Mouse (Mus musculus) gonadal fat pad, adult 2 months (tissue): ENCODE results near the gene F12. TPM values are rescaled to one million over a fixed set of nuclear protein-coding genes. Genes with fewer than 3 reads are reported as not detected.

Experiments used
- DNase-seq: peaks from one replicate; pipeline ENCODE4 v3.0.0-alpha.2; 2012; ENCODE audit warnings: low read depth
- polyA plus RNA-seq: library from polyadenylated mRNA; depleted of rRNA; stranded (reverse); fragments of >200 nt; gene quantifications from 2 replicates; pipeline ENCODE4 v1.2.3, GENCODE M21; 2012

Gene F12
- polyA plus RNA-seq, 1 experiment, result 0.12 TPM

DNA sequence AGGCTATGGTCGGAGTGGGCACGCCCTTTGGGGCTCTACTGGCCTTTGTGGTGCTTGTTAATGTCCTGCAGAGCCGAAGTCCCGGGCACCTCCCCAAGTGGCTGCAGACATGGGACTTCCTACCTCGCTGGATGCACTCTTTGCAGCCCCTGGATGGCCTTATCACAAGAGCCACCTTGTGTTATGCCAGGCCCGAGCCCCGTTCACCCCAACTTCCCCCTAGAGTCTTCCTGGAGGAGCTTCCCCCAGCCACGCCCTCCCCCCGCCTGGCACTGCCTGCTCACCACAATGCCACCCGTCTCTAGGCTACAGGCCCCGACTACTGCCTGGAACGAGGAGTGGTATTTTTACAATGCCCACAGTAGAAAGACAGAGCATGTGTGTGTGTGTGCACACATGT is 13.3 kb downstream of the F12 start:
- DNase-seq, result no peak

DNA sequence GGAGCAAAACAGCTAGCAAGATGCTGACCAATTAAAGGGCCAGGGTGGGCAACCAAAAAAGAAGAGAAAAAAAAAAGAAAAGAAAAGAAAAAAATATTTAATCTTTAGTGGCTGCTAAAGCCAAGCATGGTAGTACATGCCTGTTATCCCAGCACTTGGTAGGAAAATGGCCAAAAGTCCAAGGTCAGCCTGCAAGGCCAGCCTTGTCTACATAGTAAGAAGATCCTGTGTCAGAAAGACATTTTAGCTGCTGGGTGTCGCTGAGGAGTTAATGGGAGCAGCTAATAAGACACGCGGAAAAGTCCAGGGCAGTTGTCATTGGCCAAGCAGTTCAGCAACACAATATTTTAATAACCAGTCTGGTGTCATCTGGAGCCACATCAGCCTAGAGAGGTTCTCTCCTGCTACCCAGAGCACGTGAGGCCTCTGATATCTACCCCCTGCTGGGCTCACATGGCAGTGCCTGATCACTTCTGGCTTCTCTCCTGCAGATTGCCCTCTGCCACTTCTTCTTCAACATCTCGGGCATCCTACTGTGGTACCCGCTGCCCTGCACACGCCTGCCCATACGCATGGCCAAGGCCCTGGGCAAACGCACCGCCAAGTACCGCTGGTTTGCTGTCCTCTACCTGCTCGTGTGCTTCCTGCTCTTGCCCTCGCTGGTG is 13.8 kb downstream of the F12 start:
- DNase-seq, result no peak

- DNase-seq, result no peak
Measured at GRCm38 (mm10) chr13:55411826-55412225, 14.8 kb downstream of the F12 start.

- DNase-seq, result no peak
Measured at GRCm38 (mm10) chr13:55408546-55409120, 18.0 kb downstream of the F12 start.

DNA sequence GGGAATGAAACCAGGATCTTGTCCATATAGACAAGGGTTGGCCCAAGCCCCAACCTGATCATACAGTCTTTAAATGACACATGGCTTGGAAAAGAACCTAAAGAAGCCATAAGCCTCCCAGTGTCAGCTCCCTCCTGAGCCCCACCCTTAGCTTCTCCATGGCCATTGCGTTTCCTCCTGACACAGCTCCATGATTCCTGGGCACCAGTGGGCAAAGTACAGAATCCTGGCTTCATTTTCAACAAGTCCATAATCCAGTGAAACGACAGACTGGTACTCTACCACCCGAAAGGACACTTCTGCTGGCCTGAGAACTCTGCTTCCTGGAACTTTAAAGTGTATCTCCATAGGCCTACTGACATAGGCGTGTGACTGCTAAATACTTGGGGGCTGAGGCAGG is 19.3 kb downstream of the F12 start:
- DNase-seq, result no peak

GRCm38 (mm10) chr13:55405783-55406390 is 20.7 kb downstream of the F12 start:
- no peak for DNase-seq

GRCm38 (mm10) chr13:55404853-55405782 is 21.5 kb downstream of the F12 start:
- DNase-seq, result no peak

- DNase-seq, result peak; percentile 96
Measured at GRCm38 (mm10) chr13:55403935-55404852, 22.4 kb downstream of the F12 start.

GRCm38 (mm10) chr13:55403266-55403665 is 23.3 kb downstream of the F12 start:
- DNase-seq, result no peak

DNA sequence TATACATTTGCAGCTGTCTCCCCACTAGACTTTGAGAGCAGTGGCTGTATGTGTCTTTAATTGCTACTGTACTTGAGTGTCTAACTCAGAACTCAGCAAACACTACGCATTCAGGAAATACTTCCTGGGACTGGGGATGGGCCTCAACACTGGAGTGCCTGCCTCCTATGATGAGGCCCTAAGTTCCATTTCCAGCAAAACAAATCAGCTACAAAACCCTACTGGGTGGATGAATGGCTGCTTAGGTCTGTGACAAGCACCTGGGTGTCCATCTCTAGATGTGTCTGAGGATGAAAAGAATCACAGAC is 26.6 kb downstream of the F12 start:
- DNase-seq, result no peak

- no peak for DNase-seq
Measured at GRCm38 (mm10) chr13:55399300-55400038, 27.1 kb downstream of the F12 start.

DNA sequence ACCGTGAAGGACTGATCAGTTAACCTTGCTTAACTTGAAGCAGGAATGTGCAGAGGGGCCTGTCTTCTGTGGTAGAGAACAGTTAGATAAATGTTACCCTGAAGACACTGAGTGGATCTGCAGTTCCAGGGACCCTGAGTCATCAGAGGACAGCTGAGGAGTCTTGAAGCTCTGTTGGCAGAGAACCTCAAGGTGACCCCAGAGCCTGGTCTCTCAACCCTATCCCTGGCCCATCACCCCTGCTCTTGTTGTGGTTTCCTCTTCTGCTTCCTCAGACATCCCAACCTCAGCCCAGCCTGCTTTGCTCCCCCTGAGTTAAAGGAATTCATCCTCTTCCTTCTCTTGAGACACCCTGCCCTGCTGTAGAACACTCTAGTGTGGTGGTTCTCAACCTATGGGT is 28.5 kb downstream of the F12 start, which contains the start of gene Slc34a1:
TSS of gene Slc34a1 (plus strand) at position 100 of the 400 bp plus-strand sequence.
- DNase-seq, result no peak

DNA sequence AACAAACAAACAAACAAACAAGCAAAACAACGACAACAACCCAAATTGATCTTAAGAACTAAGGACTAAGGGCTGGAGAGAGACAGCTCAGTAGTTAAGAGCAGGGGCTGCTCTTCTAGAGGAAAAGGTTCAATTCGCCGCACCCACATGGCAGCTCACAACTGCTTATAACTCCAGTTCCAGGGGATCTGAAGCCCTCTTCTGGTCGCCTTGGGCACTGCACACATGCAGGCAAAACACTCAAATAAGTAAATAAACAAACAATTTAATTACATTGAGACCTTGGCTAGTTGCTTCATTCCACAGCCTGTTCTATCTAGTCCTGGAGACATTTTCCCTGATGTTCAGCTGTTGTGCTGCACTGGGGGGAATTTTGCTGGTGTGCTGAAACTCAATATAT is 33.7 kb downstream of the F12 start:
- DNase-seq, result no peak

DNA sequence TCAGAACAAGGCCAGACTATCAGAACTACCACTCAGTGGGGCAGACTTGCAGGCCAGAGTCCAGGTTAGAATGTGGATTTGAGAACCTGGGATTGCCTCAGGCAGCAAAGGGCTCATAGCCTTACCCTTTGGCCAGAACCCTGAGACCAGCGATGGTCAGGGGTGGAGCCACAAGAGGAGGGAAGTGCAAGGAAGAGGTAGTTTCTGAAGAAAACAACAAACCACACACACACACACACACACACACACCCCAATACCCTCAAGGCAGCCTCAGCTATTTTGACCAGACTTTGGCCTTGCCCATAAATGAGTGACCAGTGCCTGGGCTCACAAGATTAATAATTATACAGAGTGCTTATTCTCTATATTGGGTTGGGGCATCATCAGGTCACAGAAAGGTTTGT is 35.0 kb downstream of the F12 start:
- no peak for DNase-seq

GRCm38 (mm10) chr13:55390644-55391043 is 35.9 kb downstream of the F12 start:
- no peak for DNase-seq

GRCm38 (mm10) chr13:55381790-55382189 is 44.8 kb downstream of the F12 start:
- no peak for DNase-seq

- no peak for DNase-seq
Measured at GRCm38 (mm10) chr13:55378907-55379580, 47.5 kb downstream of the F12 start.

GRCm38 (mm10) chr13:55375877-55376276 is 50.7 kb downstream of the F12 start:
- no peak for DNase-seq

- no peak for DNase-seq
Measured at GRCm38 (mm10) chr13:55374206-55374924, 52.2 kb downstream of the F12 start.
